Mouse (Mus musculus) B cell, adult 67 days (primary cell): ENCODE results near the gene Dsel. TPM values are rescaled to one million over a fixed set of nuclear protein-coding genes. Genes with fewer than 3 reads are reported as not detected.

Source experiments
- total RNA-seq, 2 experiments: library from RNA; stranded (reverse); gene quantifications; 4 replicates each; pipeline ENCODE4 v1.2.4; 2023

Gene Dsel
- total RNA-seq = 1 to 10 TPM; 1.7 to 1.8 TPM

DNA sequence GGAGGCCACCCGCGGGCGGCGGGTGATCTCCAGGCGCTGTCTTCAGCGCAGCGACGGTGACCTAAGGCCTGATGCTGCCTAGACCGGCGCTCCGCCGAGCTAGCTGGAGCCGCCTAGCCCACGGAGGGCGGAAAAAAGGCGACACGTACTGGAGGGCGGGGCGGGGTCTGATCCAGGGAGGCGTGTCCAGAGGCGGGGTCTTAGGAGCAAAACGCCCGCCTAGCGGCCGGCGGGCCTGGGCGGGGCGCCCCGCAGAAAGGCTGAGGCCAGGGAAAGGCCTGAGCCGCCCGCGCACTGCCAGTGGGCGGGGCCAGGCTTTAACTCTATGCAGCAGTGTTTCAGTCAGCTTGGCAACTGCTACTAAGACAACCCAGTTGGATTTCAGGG, at the start of gene Dsel:
Gene Dsel (minus strand): TSS at position 140 of the 387 bp plus-strand sequence.

